Mouse (Mus musculus): ENCODE data around the gene Rtraf.

Gene Rtraf

DNA sequence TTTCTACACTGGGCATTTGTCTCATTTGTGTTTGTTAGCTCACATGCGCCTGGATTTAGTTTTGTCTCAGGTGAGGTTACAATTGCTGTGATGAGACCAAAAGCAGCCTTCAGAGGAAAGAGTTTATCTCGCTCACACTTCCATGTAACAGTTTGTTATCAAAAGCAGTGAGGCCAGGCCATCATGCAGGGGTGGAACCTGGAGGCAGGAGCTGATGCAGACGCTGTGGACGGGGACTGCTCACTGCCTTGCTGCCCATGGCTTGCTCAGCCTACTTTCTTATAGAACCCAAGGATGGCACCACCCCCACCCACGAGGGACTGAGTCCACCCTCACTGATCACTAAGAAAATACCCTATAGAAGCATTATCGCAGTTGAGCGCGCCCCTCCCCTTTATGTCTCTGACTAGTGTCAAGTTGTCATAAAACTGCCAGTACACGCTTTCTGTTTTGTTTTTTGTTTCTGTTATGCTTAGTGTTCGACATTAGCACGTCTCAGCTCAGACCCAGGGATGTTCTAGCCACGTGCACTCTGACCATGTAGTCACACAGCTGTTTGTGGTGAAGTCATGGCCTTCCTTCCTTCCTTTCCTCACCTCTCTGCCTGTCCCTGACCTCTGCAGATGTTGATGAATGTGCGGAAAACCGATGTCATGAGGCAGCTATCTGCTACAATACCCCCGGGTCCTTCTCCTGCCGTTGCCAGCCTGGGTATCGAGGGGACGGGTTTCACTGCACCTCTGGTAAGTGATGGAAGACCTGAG is 26.9 kb downstream of the Rtraf start:
- DNase-seq, result no peak

DNA sequence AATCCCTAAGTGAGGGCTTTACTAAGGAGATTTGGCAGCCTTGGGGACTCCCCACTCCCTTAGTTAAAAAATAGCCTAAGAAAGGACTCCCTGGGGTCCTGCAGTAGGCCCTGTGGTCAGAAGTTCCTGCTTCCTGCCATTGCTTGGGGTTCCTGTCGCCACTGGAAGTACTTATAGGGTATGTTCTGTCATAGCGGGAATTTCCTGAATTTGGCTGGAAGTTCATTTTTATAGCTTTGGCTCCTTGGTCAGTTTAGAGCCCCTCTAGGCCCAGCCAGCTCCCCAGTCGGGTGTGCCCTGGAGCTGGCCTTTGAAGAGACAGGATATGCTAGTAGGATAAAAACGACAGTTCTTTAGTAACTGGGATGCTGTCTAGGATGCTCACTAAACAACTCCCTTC is 28.7 kb downstream of the Rtraf start:
- no peak for DNase-seq

DNA sequence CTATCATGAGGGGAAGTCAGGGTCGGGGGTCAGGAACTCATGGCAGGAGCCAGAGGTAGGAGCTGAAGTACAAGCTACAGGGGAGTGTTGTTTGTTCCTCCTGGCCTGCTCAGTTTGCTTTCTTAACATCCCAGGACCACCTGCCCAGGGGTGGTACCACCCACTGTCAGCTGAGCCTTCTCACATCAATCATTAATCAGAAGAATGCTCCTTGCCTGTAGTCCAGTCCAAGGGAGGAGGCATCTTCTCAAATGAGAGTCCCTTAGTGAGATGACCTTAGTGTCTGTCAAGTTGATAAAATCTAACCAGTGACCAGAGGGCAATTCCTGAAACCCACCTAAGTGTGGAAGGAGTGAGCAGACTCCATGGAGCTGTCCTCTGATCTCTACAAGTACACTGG is 35.2 kb downstream of the Rtraf start:
- DNase-seq, result no peak

DNA sequence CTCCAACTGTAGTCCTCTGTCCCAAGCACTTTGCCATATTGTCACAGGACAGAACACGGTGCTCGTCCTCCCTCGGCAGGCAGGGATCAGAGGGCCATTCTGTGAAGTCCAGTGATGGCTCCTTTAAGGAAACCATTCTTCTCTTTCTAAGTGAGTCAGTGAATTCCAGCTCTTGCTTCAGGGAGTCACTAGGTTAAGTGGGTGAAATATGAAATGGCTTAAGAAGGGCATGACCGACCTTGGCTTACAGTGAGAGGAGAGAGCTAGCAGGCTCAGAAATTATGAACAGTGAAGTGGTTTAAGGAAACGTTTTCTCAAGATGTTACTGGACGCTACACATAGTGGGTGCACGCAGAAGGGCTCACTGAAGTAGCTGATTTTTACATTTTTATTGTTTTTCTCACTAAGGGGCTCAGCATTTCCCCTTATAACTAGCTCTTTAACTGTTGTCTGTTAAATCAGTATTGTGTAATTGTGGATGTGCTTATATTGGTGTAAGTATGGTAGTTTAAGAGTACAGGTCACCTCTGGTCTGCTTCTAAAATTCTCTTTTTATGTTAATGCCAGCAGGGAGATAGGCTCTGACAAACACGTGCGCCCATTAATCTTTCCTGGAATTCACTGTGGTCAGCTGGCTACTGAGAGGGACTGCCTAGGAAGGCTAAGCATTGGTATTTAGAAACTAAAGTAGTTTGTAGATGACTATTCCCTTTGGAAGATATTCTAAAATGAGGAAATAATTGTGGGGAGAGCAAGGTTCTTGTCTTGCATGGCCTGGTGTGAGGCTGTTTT is 37.6 kb downstream of the Rtraf start:
- DNase-seq, result no peak

DNA sequence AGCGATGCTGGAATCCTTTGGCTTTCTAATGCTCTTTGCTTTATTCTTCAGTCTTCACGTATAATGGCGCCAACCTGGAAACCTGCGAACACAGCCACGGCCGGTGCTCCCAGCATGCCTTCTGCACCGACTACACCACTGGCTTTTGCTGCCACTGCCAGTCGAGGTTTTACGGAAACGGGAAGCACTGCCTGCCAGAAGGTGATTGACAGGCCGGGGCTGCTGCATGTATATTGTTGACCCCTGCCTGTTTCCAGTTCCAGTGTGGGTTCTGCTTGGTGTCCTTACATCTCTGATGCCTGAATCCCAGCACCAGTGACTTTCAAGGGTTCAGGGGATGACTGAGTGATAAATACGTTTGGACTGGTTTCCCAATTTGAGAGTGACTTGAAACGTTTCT is 45.7 kb downstream of the Rtraf start:
- no peak for DNase-seq

DNA sequence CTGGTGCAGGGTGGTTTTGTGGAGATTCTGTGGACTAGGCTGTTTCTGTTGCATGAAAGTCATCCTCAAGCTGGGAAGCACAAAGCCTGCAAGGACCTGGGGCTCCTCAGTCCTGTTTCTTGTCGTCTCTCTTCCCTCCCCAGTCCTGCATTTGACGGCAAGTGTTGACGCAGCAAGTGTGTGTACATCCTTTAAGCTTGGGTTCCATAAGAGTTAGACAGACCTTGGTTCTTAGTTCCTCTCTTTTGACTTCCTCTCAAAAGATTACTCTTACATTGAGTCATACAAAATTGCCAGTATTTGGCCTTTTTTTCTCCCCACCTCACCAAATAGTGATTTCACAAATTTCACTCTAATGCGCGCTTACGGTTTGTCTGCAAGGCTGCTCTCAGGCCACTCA is 46.3 kb downstream of the Rtraf start:
- DNase-seq, result no peak

DNA sequence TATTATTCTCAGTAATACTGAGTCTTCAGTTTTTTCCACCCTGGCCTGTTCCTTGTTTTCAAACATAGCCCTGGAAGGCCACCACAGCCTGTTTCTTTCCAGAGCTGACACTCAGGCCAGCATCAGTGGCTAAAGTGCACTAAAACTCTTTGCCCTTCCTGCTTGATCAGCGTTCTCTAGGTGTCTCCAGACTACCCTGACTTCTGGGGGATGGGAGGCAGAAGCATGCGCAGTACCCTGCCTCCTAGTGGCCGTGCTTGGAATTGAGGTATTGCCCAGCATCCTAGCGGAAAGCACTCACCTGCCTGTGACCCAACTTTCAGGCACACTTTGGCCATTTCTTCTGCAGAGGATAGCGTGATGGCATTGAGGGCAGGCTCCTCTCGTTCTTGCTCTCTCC is 46.7 kb downstream of the Rtraf start:
- DNase-seq, result peak; percentile 27

DNA sequence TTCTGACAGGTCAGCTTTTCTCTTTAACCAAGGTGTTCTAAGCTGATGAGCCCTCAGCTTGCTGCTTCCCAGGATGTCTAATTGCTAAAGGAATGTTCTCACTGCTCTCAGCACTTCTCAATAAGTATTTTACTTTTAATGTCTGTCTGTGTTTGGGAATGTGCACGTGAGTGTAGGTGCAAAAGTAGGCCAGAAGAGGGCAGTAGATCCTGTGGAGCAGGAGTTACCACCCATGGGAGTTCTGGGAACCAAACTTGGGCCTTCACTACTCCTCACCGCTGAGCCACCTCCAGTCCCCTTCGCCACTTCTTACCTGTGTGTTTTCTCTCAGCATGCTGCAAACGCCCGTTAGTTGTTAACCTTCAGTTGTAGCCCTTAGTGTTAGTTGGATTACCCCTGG is 47.4 kb downstream of the Rtraf start:
- no peak for DNase-seq

DNA sequence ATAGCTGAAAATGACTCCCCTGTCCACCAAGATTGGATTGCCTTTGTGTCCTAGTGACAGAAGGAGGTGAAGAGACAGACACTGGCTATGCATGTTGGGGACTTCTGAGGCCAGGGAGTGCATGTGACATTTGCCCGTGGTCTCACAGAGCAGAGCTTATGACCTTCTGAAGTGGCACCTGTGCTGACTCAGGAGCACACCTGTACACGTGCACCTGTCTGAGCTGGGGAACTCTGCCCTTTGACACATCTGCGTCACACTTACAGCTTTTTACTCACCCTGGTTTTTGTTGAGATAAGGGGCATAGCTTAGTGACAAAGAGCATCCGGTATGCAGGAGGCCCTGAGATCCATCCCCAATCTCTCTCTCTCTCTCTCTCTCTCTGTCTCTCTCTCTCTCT is 48.1 kb downstream of the Rtraf start:
- no peak for DNase-seq

DNA sequence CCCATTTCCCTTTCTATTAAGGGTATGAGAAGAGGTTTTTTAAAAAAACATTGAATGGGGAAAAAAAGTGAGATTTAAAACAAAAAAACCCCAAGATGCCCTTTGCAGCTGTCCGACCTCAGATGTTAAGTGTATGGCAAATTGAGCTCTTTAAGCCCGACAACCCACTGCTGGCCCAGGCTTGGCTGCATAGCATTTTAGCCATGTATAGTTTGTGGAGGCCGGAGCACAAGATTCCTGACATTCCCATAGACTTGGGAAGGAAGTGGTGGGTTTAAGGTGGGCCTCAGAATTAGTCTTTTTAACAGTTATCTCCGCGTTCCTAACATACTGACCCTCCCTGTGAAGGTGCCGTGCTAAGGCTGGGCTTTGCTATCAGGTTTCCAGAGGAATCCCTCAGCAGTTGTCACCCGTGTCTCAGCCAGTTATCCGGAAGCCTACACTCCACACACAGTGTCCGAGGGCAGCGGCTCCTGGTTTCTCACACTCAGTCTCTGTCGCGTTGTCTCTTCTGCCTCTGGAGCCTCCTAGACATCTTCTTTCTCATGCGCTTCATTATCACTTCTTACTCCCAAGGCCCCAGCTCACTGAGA is 49.5 kb downstream of the Rtraf start:
- DNase-seq, result no peak

DNA sequence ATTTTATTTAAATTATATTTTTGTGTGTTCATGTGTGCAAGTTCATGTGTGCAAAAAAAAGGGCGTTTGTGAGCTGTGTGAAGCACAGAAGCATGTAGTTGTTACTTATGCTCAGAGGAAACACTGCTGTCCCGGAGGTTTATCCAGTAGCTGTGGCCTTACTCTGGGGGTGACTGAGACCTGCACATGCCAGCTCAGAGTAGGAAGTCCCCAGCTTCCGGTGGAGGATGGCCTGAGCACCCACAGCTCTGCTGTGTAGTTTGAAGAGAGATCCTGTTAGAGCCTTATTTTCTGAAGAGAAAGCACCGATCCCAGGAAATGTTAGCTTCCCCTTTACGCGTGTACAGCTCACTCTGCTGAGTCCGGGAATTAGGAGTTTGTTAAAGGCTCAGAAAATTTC is 52.5 kb downstream of the Rtraf start:
- no peak for DNase-seq

DNA sequence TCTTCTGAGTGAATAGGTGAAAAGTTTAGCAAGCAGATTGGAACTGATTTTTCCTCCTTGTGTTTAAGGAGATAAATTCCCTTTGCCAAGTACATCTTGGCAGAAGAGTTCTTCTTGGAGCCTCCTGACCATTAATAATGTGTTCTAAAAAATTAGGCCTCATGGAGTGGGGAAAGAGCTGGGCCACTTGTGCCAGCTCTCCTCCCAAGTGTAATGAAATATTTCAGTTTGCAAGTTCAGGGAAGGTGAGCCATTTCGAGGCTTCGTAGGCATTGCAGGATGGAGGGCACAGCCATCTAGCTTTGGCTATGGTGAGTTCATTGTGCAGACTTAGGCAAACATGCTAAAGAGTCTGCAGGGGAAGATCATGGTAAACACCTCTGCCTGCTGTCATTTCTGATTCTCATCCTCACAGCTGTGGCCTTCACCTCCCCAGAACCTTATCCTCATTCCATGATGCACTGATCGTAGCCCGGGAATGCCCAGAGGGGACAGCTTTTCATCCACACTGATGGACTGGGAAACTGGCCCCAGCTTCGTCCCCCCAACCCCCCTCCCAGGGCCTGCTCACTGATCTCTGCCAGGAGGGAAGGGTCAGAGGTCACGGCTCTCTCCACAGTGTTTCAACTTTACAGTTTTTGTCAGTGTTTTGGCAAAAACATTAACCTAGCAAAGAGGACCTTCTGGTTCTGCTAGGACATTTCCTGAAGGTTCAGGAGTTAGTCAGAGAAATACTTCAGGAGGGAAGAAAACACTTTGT is 54.0 kb downstream of the Rtraf start:
- DNase-seq, result peak; percentile 21

DNA sequence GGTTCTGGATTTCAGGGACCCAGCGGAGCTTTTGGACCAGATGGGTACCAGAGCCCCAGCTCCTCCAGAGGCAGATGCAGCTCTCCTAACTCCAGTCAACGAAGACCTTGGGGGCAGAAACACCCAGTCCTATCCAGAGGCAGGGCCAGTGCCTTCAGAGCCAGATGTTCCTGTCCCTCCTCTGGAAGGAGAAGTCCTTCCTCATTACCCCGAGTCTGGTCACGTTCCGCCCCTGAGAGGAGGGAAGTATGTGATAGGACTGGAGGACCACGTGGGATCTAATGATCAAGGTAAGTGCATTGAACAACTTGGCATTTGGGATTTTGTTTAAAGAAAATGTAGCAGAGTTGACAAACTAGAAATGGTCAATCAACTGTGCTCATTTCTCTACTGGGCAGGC is 55.0 kb downstream of the Rtraf start:
- DNase-seq, result no peak

DNA sequence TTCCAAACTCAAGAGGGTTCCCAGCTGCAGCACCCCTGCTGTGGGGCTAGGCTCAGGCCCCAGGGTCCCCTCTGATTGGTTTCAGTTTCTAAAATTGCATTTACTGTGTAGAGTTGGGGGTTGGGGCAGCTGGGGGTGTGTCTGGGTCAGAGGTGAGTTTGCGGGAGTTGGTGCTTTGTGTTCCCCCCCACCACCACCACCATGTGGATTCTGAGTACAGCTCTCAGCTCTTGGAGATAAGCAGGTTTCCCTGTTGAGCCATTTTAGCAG is 57.3 kb downstream of the Rtraf start:
- no peak for DNase-seq

DNA sequence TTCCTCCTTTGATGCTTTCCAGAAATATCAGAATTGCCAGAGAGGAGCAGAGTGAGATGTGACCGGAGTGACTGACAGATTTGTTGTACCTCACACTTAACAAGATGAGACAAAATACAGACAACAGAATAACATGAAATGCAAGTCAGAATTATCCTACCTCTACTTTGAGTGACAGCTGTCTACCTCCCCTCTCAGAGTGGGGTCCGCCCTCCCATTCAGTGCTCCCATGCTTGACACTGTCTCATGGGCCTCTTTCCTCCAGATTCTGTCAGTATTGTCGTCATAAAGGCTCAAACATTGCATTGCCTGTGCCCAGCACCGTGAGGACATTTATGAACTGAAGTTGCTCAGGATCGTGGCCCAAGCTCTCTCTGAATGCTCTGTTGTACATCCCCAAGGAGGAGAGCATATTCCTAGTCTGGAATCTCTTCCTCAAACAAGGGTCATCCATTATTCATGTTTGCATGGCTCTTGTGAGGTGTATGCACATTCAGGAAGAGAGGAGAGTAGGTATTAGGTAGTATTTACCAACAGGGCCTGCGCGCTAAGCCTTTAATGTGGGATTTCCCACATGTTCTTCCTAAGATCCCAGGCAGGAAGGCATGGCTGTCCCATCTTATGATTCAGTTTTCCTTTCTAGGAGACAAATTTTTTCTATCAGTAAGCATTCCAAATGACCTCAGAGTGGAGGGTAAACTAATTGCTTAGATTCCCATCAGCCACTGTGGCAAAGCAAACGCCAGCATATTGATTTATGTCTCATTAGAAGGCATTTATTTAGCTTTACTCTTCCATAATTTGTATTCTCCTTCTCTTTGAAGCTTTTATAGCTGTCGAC is 57.9 kb downstream of the Rtraf start:
- no peak for DNase-seq

DNA sequence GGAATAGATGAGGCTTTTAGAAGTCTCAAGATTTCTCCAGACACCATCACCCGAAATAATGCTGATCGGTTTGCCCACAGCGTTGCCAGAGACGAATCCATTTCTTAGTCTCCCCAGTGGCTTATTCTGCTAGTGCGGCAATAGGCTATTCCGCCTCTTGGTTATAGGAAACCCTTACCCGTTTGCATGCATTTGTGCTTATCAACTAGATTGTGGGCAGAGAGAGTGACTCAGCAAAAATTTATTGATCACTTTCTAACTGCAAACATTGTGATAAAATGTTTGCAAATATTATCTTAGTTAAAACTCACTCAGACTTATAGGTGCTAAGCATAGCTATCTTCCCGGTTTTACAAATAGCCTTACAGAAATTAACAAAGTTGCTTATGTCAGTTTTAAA is 59.3 kb downstream of the Rtraf start:
- no peak for DNase-seq

DNA sequence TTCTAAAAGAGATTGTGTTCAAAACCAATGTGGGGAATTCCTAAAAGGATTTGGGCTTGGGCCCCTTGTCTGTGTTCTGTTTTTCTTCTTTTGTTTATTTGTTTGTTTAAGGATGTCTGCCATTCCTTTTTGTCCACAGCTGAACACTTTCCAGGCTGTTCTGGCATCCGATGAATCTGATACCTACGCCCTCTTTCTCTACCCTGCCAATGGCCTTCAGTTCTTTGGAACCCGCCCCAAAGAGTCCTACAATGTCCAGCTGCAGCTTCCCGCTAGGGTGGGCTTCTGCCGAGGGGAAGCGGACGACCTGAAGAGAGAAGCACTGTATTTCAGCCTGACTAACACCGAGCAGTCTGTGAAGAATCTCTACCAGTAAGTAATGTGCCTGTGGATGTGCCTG is 60.1 kb downstream of the Rtraf start:
- no peak for DNase-seq

DNA sequence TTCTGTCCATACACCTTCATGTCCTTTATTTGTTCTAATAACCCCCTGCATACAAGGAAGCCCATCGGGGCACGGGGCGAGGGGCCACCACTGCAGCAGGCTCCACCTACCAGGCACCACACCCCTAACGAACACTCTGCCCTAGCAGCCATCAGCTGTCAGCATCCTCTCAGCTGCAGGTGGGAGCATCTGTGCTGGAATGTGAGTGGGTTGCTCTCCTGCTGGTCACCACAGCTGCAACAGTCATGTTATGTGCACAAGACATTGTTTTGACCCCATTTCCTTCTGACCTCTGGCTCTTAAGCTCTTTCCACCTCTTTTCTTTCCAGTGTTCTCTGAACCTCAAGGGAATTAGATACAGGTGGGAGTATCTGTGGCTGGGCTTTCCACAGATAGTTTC is 61.6 kb downstream of the Rtraf start:
- DNase-seq, result no peak

Measured in retina, postnatal 1 day (tissue).